Mouse (Mus musculus): Measurements from ENCODE around the gene Olfr646.

Gene Olfr646

GRCm38 (mm10) chr7:104104757-104104972, at the start of gene Olfr646:
Gene Olfr646 (plus strand): TSS chr7:104104873.
- in situ Hi-C loops (cut with MboI, MseI), result loop anchor here (10.0 kb wide), 1 partner anchor 400 kb away; the partner anchor contains the start of gene Trim30d

GRCm38 (mm10) chr7:104059215-104059614, 45.5 kb upstream of the Olfr646 start:
- in situ Hi-C loops (cut with MboI, MseI), result no loop called here

GRCm38 (mm10) chr7:104061345-104061744, 43.3 kb upstream of the Olfr646 start, which contains the start of gene 4930516K23Rik:
Gene 4930516K23Rik (minus strand): TSS chr7:104061445.
- in situ Hi-C loops (cut with MboI, MseI), result no loop called here

GRCm38 (mm10) chr7:104071769-104072168, 32.9 kb upstream of the Olfr646 start, which contains the start of gene Olfr644:
Gene Olfr644 (minus strand): TSS chr7:104071869.
- in situ Hi-C loops (cut with MboI, MseI), result no loop called here

- in situ Hi-C loops (cut with MboI, MseI), result no loop called here
Measured at GRCm38 (mm10) chr7:104085365-104085764, 19.3 kb upstream of the Olfr646 start, which contains the start of gene Olfr645. Gene Olfr645 (minus strand): TSS chr7:104085465.

GRCm38 (mm10) chr7:104103913-104104756, 538 bp upstream of the Olfr646 start:
- in situ Hi-C loops (cut with MboI, MseI), result loop anchor here (10.0 kb wide), 1 partner anchor 401 kb away; the partner anchor contains the start of gene Trim30d

GRCm38 (mm10) chr7:104129726-104130125, 25.1 kb downstream of the Olfr646 start, which contains the start of gene Ubqln5:
Gene Ubqln5 (minus strand): TSS chr7:104129826.
- in situ Hi-C loops (cut with MboI, MseI), result no loop called here

GRCm38 (mm10) chr7:104137305-104137704, 32.6 kb downstream of the Olfr646 start, which contains the start of gene Olfr643:
Gene Olfr643 (minus strand): TSS chr7:104137405.
- in situ Hi-C loops (cut with MboI, MseI), result no loop called here

GRCm38 (mm10) chr7:104143179-104143578, 38.5 kb downstream of the Olfr646 start, which contains the start of gene Ubqln3:
Gene Ubqln3 (minus strand): TSS chr7:104143279.
- in situ Hi-C loops (cut with MboI, MseI), result no loop called here

GRCm38 (mm10) chr7:104150456-104150855, 45.8 kb downstream of the Olfr646 start, which contains the start of gene Ubqlnl:
Gene Ubqlnl (minus strand): TSS chr7:104150556.
- in situ Hi-C loops (cut with MboI, MseI), result no loop called here

All from T-helper 1 cell (primary cell).